Mouse (Mus musculus): ENCODE data around the gene Peak1. TPM values are rescaled to one million over a fixed set of nuclear protein-coding genes. Genes with fewer than 3 reads are reported as not detected.

The Peak1 gene
- polyA plus RNA-seq, 1 experiment from 2014 or later, result 5.0 TPM

DNA sequence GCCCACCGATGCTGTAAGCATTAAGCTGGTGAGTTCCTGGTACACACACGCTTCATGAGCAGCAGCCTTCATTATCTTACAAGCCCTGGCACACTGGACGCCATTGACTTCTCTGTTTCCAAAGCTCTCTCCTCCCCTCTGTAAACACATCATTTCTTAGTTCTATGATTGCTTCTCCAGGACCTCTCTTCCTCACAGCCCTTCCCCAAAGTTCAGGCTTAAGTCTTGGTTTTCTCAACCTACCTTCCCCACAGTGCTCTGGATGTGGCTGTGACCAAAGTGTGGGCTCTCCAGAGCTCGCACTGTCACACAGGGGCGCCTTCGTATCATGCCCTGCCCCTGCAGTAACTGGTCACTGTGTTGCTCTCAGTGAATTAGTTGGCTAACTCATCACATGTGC lies 252.5 kb downstream of the Peak1 start, which contains the start of gene Tspan3:
TSS of gene Tspan3 (minus strand) at position 101 of the 400 bp plus-strand sequence.
- Histone ChIP-seq H3K27me3 (no peaks in the 10 kb centered on the region; the same call in 1 of the 2 replicates), H3K4me2 (replicated peaks) (no peak within 1 kb of the TSS), H3K36me3 (no peaks in the 10 kb centered on the region), H3K4me3 (no peak within 1 kb of the TSS), H3K4me1 (peaks cover 28% of the 10 kb centered on the region), H3K9me3 (peaks cover 2% of the 10 kb centered on the region; the same call in 1 of the 2 replicates), H3K9ac (replicated peaks) (no peak within 1 kb of the TSS), H3K27ac (replicated peaks) (no peak within 1 kb of the TSS)
- ATAC-seq (ENCODE audit: low FRiP score, low read depth), result no peak
- WGBS, result 91% methylated on average over 6 of the region's 6 CpGs

DNA sequence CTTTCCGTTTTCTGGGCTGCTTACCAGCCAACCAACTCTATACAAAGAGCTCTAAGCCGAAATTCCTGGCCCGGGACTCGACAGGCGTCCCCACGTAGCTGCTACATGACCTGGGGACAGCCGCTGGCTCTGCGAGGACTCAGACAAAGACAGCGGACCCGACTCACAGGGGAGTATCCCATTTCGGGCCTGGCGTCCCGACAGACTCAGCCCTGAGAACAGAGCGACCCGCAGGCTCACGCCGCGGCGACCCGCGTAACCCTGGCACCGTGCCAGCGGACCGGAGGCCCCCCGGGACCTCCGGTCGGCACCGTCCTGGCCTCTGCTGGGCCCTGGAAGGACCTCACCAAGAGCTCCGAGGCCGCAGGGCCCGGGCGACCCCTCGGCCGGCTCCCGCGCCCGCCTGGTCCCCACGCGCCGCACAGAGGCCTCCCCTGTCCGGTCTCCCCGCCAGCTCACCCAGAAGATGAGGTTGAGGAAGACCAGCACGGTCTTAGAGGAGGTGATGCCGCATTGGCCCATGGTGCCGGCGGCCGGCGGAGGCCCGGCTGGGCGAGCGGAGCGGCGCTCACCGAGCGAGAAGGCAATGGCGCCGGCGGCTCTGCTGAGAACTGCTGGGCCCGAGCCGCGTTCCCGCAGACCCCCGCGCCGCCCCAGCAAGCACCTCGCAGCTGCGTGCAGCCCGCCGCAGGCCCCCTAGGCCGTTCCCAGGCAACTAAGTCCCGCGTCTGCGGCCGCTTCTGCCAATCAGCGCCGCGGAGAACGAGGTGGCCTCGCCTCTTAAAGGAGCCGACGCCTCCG lies 257.3 kb downstream of the Peak1 start:
- no peaks in the 10 kb centered on the region for H3K36me3 ChIP-seq
- H3K4me1 ChIP-seq, result peaks cover 28% of the 10 kb centered on the region
- H3K27me3 ChIP-seq, result no peaks in the 10 kb centered on the region; the same call in 1 of the 2 replicates
- peak overlapping the region; percentile 97 for H3K27ac ChIP-seq (replicated peaks)
- under 1% methylated on average over 82 of the region's 82 CpGs for WGBS
- H3K4me2 ChIP-seq (replicated peaks), result peak overlapping the region; percentile 78
- peak overlapping the region; percentile 97 for H3K4me3 ChIP-seq
- no peaks in the 10 kb centered on the region for H3K9me3 ChIP-seq
- peak overlapping the region; percentile 95 for H3K9ac ChIP-seq (replicated peaks)
- peak; percentile 97 for ATAC-seq (ENCODE audit: low FRiP score, low read depth)

DNA sequence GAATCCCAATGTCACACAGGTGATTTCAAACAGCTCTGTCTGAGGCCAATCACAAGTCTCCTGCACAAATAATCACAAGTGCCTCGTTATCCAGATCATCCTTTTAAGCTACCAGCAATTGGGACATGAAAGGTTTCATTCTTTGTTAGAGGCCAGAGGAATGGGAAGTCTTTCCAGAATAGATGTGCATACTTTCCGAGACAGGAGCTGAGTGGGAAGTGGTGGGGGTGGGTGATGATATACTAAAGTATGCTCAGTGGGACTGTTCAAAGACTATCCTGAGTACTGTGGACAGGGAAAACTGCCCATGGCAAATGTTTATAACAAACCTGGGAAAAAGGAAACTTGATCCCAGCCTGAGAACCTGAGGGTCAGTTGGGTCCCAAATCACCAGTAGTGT lies 258.4 kb downstream of the Peak1 start:
- peaks cover 28% of the 10 kb centered on the region for H3K4me1 ChIP-seq
- no peaks in the 10 kb centered on the region for H3K36me3 ChIP-seq
- no peak overlapping the region for H3K27ac ChIP-seq (replicated peaks)
- no peak for ATAC-seq (ENCODE audit: low FRiP score, low read depth)
- peak overlapping the region; percentile 78 for H3K4me2 ChIP-seq (replicated peaks)
- H3K27me3 ChIP-seq, result no peaks in the 10 kb centered on the region
- WGBS, result 9% methylated on average over 2 of the region's 2 CpGs
- H3K9ac ChIP-seq (replicated peaks), result peak overlapping the region; percentile 95
- peak overlapping the region; percentile 97 for H3K4me3 ChIP-seq
- H3K9me3 ChIP-seq, result no peaks in the 10 kb centered on the region

DNA sequence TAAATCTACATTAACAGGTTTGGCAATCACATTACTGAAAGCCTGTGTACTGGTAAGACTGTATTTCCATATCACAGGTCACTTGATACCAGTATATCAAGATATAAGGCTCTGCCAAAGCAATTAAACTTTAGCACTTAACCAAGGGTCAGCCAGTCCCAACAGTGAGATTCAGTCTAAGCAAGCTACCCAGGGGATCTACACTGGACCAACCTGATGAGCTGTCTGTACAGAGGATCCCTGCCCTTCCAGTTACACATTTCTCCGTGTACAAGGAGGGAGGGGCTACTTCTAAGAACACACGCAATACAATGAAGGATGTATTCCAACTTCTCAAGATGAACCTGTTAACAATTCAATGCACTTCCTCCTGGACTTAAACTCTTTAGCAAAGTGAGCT lies 259.8 kb downstream of the Peak1 start:
- Histone ChIP-seq H3K9ac (replicated peaks) (no peak overlapping the region), H3K9me3 (no peaks in the 10 kb centered on the region), H3K4me3 (no peak overlapping the region), H3K4me2 (replicated peaks) (peak overlapping the region; percentile 31), H3K27ac (replicated peaks) (no peak overlapping the region), H3K4me1 (peaks cover 29% of the 10 kb centered on the region), H3K27me3 (no peaks in the 10 kb centered on the region), H3K36me3 (no peaks in the 10 kb centered on the region)
- ATAC-seq (ENCODE audit: low FRiP score, low read depth), result no peak
- WGBS, result 81% methylated on average over 2 of the region's 2 CpGs

DNA sequence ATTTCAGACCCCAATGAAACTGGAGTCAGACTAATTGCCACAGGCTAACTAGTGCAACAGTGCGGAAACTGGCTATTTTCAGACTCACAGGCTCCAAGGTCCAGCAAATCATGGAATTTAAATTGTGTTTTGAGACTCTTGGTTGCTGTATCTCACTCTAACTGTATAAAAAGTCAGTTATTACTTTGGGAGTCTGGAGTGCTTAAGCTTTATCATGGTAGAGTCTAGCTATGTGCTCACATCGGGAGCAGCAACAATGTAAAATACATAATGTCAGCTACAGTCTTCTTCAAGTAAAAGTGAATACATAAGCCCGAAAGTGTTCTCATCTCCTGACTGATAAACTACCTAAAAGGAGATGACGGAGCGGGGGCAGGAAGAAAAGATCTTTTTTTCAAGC lies 263.3 kb downstream of the Peak1 start:
- no peak for ATAC-seq (ENCODE audit: low FRiP score, low read depth)
- Histone ChIP-seq H3K27ac (replicated peaks) (no peak overlapping the region), H3K36me3 (peaks cover 7% of the 10 kb centered on the region; the same call in 1 of the 2 replicates), H3K4me1 (peaks cover 19% of the 10 kb centered on the region), H3K4me2 (replicated peaks) (no peak overlapping the region), H3K4me3 (no peak overlapping the region), H3K27me3 (no peaks in the 10 kb centered on the region), H3K9me3 (no peaks in the 10 kb centered on the region), H3K9ac (replicated peaks) (no peak overlapping the region)
- 98% methylated on average over 5 of the region's 5 CpGs for WGBS

DNA sequence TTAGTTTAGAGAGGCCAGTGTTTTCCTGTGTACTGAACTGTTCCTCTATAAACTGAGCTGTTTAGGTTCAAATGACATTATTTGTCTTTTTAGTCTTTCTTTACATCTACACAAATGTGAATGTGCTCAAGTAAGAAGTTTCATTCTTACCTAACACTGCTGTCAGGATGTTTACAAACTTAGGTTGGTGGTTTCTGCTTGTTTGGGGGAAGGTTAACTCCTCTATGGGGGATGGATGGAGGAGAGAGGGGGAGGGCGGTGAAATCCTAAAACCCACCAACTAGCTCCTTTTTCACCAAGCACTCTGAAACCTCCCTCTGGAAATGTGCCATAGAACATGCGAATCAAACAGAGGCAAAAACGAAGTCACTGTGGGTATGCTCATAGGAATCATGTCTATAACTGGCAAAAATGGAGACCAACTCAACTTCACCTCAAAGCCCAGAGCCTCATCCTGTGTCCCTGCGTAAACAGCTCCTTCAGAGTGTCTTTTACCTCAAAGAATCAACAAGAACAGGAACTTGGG lies 265.3 kb downstream of the Peak1 start:
- no peak for ATAC-seq (ENCODE audit: low FRiP score, low read depth)
- 81% methylated on average over 4 of the region's 4 CpGs for WGBS
- Histone ChIP-seq H3K9ac (replicated peaks) (no peak overlapping the region), H3K9me3 (no peaks in the 10 kb centered on the region), H3K27me3 (no peaks in the 10 kb centered on the region), H3K36me3 (peaks cover 8% of the 10 kb centered on the region; the same call in 1 of the 2 replicates), H3K4me3 (no peak overlapping the region), H3K4me1 (peaks cover 5% of the 10 kb centered on the region; the same call in 1 of the 2 replicates), H3K27ac (replicated peaks) (no peak overlapping the region), H3K4me2 (replicated peaks) (no peak overlapping the region)

DNA sequence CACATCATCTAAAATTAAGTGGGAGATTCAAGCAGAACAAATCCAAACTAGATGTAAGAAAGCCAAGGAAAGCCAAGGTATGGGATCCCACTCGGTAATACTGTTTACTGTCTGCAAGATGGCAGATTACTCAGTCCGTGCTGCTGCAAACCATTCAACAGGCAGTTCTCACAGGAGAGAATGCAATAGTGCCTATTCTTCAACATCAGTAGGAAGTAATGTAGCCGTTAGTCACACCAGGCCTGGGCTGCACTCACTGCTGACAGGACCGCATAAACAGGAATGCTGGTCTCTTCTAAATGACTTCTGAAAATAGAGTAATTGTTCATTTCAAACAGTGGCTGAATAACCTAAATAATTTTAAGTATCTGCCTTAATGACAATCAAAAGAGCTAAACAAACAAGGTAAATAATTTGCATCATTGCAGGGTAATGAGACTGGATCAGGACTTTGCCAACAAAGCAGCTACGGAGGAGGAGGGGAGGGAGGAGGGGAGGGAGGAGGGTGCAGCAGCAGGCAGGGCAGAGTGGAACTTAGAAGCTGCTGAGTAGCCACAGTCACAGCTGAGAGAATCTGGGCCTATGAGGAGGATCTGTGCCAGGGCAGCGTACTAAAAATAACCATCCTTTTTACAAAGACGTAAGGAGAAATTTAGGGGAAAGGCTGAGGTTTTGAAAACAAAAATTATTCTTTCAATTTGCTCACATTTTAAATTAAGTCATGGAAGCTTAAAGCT lies 266.0 kb downstream of the Peak1 start:
- H3K27me3 ChIP-seq, result no peaks in the 10 kb centered on the region
- no peak overlapping the region for H3K4me3 ChIP-seq
- H3K9me3 ChIP-seq, result no peaks in the 10 kb centered on the region
- 61% methylated on average over 7 of the region's 7 CpGs for WGBS
- H3K4me1 ChIP-seq, result peaks cover 5% of the 10 kb centered on the region; the same call in 1 of the 2 replicates
- ATAC-seq (ENCODE audit: low FRiP score, low read depth), result no peak
- H3K36me3 ChIP-seq, result peaks cover 14% of the 10 kb centered on the region
- no peak overlapping the region for H3K4me2 ChIP-seq (replicated peaks)
- H3K9ac ChIP-seq (replicated peaks), result no peak overlapping the region
- no peak overlapping the region for H3K27ac ChIP-seq (replicated peaks)

Small RNA genes within 50 kb of the gene (microRNA-seq; reads per million reads assigned to microRNA genes)
- gene Gm24270, result 1.4 reads per million

Other genes with a start within 250 kb of the Peak1 start
- gene Hmg20a, start 542 bp upstream of the Peak1 start, polyA plus RNA-seq (2016; fragmentation: Nextera tagmentation; extraction: Ambion mirVana), result 80.5 and 85.8 TPM in 2 replicates

Measured in midbrain, embryonic 12.5 days (tissue).